Mouse (Mus musculus) liver, embryonic 14.5 days (tissue): ENCODE results near the gene Ptar1. TPM values are rescaled to one million over a fixed set of nuclear protein-coding genes. Genes with fewer than 3 reads are reported as not detected.

ENCODE experiments used
- ATAC-seq: fragments of 200-750 bp; cut with Nextera tagmentation; 2 replicates; pipeline ENCODE4 v1.8.0; 2017; ENCODE audit warnings: moderate number of reproducible peaks, mild to moderate bottlenecking, moderate library complexity; ENCODE audit not compliant: insufficient read depth
- DNase-seq, 3 experiments: peaks; one replicate each; pipeline ENCODE4 v3.0.0-alpha.2; 2012 to 2013; ENCODE audit warnings: low read depth in 3 of 3, low spot score in 3 of 3
- H3K27ac ChIP-seq: fragments of 300-500 bp; sonication (generic); 2 replicates; pipeline ENCODE4 v1.5.1; 2014; ENCODE audit warnings: moderate library complexity, mild to moderate bottlenecking, control low read depth, inconsistent platforms
- H3K27me3 ChIP-seq: fragments of 300-500 bp; sonication (generic); 2 replicates; pipeline ENCODE4 v1.6.1; 2014; ENCODE audit warnings: mild to moderate bottlenecking, low read length, moderate library complexity; ENCODE audit not compliant: control insufficient read depth, insufficient read depth
- H3K36me3 ChIP-seq: fragments of 300-500 bp; sonication (generic); replicated peaks from 2 replicates; pipeline ENCODE4 v1.6.1; 2014; ENCODE audit warnings: low read depth; ENCODE audit not compliant: control insufficient read depth, insufficient read depth
- H3K4me1 ChIP-seq, 2 experiments: fragments of 200-500 bp in 1 of 2; fragments of 300-500 bp in 1 of 2; sonication (generic) in 1 of 2; replicated peaks; 2 replicates each; pipeline ENCODE4 v1.6.1; 2012 to 2014; ENCODE audit warnings: antibody characterized with exemption in 1 of 2, inconsistent platforms in 1 of 2, low read length in 1 of 2; ENCODE audit not compliant: control insufficient read depth in 2 of 2, insufficient read depth in 2 of 2
- H3K4me2 ChIP-seq: fragments of 300-500 bp; sonication (generic); 2 replicates; pipeline ENCODE4 v1.6.1; 2014; ENCODE audit warnings: low read depth, mild to moderate bottlenecking, control low read depth, moderate library complexity
- H3K4me3 ChIP-seq, 2 experiments: fragments of 200-500 bp in 1 of 2; fragments of 300-500 bp in 1 of 2; sonication (generic) in 1 of 2; 2 replicates each; pipeline ENCODE4 v1.5.1; 2012 to 2014; ENCODE audit warnings: low read depth in 2 of 2, low read length in 2 of 2, mild to moderate bottlenecking in 2 of 2, control low read depth in 1 of 2, inconsistent platforms in 1 of 2, moderate library complexity in 1 of 2; ENCODE audit not compliant: insufficient read depth in 1 of 2
- H3K9ac ChIP-seq: fragments of 300-500 bp; sonication (generic); replicated peaks from 2 replicates; pipeline ENCODE4 v1.6.1; 2014; ENCODE audit warnings: mild to moderate bottlenecking, control low read depth, moderate library complexity
- H3K9me3 ChIP-seq: fragments of 300-500 bp; sonication (generic); 2 replicates; pipeline ENCODE4 v1.6.1; 2016; ENCODE audit warnings: low read length, mixed read lengths; ENCODE audit not compliant: control insufficient read depth
- CTCF ChIP-seq: IDR thresholded peaks from 2 replicates; pipeline ENCODE4 v1.5.1; 2016; ENCODE audit warnings: antibody characterized with exemption, low read depth, control low read depth
- EP300 ChIP-seq: IDR thresholded peaks from 2 replicates; pipeline ENCODE4 v1.6.1; 2016; ENCODE audit warnings: antibody characterized with exemption, low read depth
- whole genome bisulfite sequencing: fragments of 180-500 bp; shearing (Covaris S2); extraction: QIAGEN DNeasy Blood & Tissue Kit; methylation state at CpG from one replicate; pipeline ENCODE4 v1.1.7; 2014; ENCODE audit not compliant: insufficient replicate concordance; 5-methylcytosine and 5-hydroxymethylcytosine counted together
- polyA plus RNA-seq, 2 experiments: library from polyadenylated mRNA; depleted of rRNA in 1 of 2; stranded (reverse) in 1 of 2; unstranded in 1 of 2; fragments of >200 nt; fragmentation: Nextera tagmentation in 1 of 2; extraction: Ambion mirVana in 1 of 2; gene quantifications; 2 replicates each; pipeline versions ENCODE4 v1.2.1 to v1.2.3; 2012 to 2014

The Ptar1 gene
- polyA plus RNA-seq, 2 experiments, result 1.9 to 3.3 TPM

DNA sequence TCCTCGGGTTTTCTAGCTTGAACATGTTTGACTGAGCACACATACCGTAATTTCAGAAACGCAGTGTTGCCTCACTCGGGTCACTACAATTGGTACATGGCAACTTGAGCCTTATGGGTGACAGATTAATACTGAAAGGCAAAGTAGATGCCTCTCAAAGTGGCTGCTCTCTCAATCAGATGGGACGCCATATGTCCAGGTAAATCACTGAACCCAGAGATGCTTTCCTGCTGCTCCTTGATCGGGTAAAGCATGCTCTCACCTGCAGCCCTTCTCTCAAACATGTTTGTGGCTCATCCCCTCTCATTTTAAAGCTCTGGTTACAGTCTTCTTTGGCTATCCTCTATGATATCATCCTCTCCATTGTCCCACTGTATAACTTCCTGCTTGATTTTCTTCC lies 76.1 kb downstream of the Ptar1 start:
- Histone ChIP-seq H3K4me1 (no peaks in the 10 kb centered on the region), H3K9me3 (no peaks in the 10 kb centered on the region), H3K27me3 (peaks cover 28% of the 10 kb centered on the region), H3K4me3 (no peak overlapping the region), H3K4me2 (no peak overlapping the region), H3K9ac (no peak overlapping the region), H3K36me3 (no peaks in the 10 kb centered on the region), H3K27ac (no peak overlapping the region)
- 67% methylated on average over 6 of the region's 6 CpGs for WGBS
- TF ChIP-seq EP300, result no peak
- TF ChIP-seq CTCF, result no peak
- ATAC-seq (no peak), DNase-seq (no peak)

DNA sequence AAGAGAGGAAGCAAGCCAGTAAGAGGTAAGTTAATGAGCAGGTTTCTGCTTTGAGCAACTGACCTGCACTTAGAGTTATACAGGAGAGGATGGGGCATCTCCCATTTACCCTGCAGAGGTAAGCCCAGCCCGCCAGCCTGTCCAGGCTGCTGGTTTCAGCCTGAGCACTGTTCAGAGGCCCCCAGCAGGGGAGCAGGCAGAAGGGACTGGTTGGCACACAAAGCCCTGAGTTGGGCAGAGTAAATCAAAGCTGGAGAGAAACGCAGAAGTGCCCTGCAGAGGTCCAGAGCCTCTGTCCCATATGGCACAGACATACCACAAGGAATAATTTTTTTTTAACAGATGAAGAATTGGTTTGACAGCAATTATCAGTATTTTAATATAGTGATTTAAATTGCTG lies 76.8 kb downstream of the Ptar1 start:
- TF ChIP-seq CTCF (no peak), EP300 (no peak)

GRCm38 (mm10) chr19:23768864-23769263 lies 81.6 kb downstream of the Ptar1 start:
- DNase-seq (no peak), ATAC-seq (no peak)
- H3K4me2 ChIP-seq, result no peak overlapping the region
- no peak overlapping the region for H3K4me3 ChIP-seq
- 60% methylated on average over 5 of the region's 5 CpGs for WGBS
- no peaks in the 10 kb centered on the region for H3K4me1 ChIP-seq
- no peaks in the 10 kb centered on the region for H3K27me3 ChIP-seq
- no peak for TF ChIP-seq EP300
- no peak for TF ChIP-seq CTCF
- no peaks in the 10 kb centered on the region for H3K36me3 ChIP-seq
- no peak overlapping the region for H3K9ac ChIP-seq
- H3K27ac ChIP-seq, result no peak overlapping the region
- no peaks in the 10 kb centered on the region for H3K9me3 ChIP-seq

More for the DNA sequence above, 76.8 kb downstream of the Ptar1 start:
- no peaks in the 10 kb centered on the region for H3K36me3 ChIP-seq
- WGBS, result 51% methylated on average over 2 of the region's 2 CpGs
- no peak overlapping the region for H3K4me2 ChIP-seq
- no peaks in the 10 kb centered on the region for H3K4me1 ChIP-seq
- no peak overlapping the region for H3K4me3 ChIP-seq
- ATAC-seq (no peak), DNase-seq (no peak)
- H3K27ac ChIP-seq, result no peak overlapping the region
- H3K9me3 ChIP-seq, result no peaks in the 10 kb centered on the region
- H3K27me3 ChIP-seq, result peaks cover 21% of the 10 kb centered on the region
- H3K9ac ChIP-seq, result no peak overlapping the region

- DNase-seq (no peak), ATAC-seq (no peak)
- Histone ChIP-seq H3K27ac (no peak overlapping the region), H3K9me3 (no peaks in the 10 kb centered on the region), H3K36me3 (no peaks in the 10 kb centered on the region), H3K27me3 (no peaks in the 10 kb centered on the region), H3K4me2 (no peak overlapping the region), H3K4me3 (no peak overlapping the region), H3K4me1 (no peaks in the 10 kb centered on the region), H3K9ac (no peak overlapping the region)
- 52% methylated on average over 10 of the region's 10 CpGs for WGBS
- TF ChIP-seq EP300 (no peak), CTCF (no peak)
Observed at GRCm38 (mm10) chr19:23770494-23771423, 83.5 kb downstream of the Ptar1 start.

- no peaks in the 10 kb centered on the region for H3K4me1 ChIP-seq
- no peaks in the 10 kb centered on the region for H3K36me3 ChIP-seq
- H3K27ac ChIP-seq, result no peak overlapping the region
- H3K27me3 ChIP-seq, result no peaks in the 10 kb centered on the region
- DNase-seq (no peak), ATAC-seq (no peak)
- H3K4me3 ChIP-seq, result no peak overlapping the region
- H3K4me2 ChIP-seq, result no peak overlapping the region
- WGBS, result 48% methylated on average over 7 of the region's 7 CpGs
- H3K9me3 ChIP-seq, result no peaks in the 10 kb centered on the region
- H3K9ac ChIP-seq, result no peak overlapping the region
- TF ChIP-seq CTCF (peak; percentile 82), EP300 (no peak)
Observed at GRCm38 (mm10) chr19:23771971-23772370, 84.7 kb downstream of the Ptar1 start.
